Mouse (Mus musculus) spleen, embryonic (tissue): ENCODE data around the gene Lamc1.

ENCODE experiments used
- CTCF ChIA-PET: fragments of 350-600 bp; sonication (Branson Sonifier 250); formaldehyde crosslinking; loops from one replicate; lab custom pipeline; 2022; lab: Charles Lee

Gene Lamc1

DNA sequence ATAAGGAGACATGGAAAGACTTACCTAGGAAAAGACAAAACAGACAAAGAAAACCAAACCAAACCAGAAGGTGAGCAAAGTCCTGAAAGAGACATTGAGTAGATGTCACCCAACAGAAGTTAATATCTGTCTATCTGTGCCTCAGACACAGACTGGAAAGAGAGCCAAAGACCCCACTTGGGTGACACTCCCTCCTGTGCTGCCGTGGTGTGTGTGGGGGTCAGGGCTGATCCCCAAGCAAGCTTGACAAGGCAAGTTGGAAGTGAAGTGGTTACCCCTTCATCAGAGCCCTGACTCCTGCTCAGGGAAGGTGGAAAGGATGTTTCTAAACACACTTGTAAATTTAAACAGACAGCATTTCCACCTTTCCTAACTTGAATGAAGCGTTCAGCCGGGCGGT is 140.2 kb downstream of the Lamc1 start:
- CTCF ChIA-PET: interaction anchor here (0.7 kb wide), 1 partner anchor 666 kb away, joined by 4 read pairs; no protein-coding TSS in a partner anchor

DNA sequence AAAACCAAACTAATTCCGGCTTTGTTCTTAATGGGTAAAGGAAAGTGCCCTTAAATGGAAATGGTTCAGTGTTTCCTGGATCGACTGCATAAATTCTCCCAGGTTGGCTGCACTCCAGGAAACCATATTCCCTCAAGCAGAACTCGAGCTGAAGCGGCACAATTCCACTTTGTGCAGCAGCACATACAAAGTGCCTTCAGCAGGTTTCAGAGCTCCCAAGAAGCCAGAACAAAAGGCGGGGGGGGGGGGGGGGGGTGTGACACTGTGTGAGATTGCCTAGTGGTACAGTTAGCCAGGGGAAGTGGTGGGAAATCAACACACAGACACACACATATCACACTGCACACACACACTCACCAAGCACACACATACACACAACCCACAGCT is 140.7 kb downstream of the Lamc1 start:
- CTCF ChIA-PET: interaction anchor here (0.7 kb wide), 1 partner anchor 666 kb away, joined by 4 read pairs; no protein-coding TSS in a partner anchor

DNA sequence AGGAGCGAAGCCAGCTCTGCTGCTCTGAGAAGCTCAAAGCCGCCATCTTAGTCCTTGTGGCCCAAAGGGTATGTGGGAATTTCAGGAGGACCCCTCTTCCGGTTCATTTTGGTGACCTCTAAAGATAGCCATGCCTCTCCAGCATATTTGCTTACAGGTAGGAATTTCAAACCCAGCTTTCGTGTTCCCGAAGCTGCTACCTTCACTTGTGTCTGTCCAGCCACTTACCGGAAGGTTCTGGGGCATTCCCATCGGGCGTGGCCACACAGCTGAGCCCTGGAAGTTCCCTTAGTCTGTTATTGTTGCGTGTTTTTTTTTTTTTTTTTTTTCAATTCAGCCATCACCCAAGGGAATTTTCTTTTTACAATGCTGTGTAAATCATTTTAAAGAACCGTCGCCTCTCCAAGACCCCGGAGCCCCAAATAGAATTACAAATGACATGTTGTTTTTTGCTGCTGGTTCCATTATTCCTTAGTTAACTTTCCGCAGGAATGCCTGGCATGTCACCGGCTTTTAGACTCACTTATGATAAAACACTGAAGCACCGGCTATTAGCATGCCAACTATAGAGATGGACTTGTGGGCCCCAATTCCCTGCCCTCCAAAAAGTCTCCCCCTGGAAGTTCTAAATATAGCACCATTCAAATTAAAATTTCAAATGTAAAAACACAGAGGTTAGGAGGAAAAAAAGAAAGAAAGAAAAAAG is 141.2 kb downstream of the Lamc1 start:
- CTCF ChIA-PET: no interaction called here

DNA sequence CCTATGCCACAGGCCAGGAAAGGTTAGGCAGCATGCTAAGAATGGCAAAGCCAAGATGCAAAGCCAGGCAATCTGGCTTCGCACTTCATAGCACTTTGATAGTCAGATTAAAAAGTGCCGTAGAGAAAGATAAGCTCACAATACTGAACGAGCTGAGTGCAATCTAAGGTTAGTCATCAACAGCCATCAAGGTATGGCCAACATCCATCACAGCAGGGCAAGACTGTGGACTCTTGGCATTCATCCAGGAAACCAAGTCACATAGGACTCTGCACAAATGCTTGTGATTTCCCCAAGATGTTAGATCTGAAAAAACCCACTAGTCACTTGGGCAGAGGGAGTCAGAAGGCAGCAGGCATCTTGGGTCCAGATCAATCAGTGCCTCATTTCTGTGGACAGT is 144.5 kb downstream of the Lamc1 start:
- CTCF ChIA-PET: no interaction called here

DNA sequence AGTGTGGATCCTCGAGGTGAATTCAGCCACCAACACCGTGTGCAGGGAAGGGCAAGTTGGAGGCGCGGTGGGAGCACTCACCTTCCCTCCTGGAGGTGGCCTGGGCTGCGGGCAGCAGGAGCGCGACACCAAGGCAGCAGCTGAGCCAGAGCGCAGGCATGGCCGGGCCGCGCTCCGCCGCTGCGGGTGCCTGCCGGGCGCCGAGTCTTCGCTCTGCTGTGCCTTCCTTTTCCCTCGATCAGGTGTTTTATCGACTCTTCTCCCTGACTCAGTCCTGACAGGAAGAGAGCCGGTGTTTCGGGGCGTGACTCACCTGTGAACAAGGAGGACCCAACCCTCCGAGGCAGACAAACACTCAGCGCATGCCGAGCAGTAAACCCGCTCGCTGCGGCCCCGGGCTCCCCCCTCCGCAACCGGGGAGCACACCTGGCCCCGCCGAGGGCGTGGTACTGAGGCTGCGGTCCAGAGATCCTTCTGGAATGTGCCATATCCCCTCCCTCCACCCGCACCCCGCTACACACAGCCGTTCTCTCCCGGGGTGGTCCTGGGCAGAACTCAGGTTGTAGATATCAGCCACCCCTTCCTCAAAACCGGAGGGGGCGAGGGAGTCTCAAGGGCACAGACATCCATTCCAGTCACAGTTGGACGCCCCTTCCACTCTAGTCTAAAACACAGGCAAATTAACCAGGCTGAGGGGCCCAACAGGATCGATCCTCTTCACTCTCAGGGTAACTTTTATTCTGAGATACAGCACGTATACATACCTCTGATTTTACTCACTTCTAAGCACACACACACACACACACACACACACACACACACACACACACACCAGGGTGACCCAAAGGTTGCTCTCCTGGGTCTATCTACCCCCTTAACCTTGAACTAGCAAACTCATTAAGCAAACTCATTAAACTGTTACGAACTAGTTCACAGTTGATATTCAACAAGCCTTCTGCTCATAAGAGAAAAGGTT is 146.5 kb downstream of the Lamc1 start, which contains the start of gene Lamc2:
TSS of gene Lamc2 (minus strand) at position 620 of the 976 bp plus-strand sequence.
- CTCF ChIA-PET: no interaction called here

DNA sequence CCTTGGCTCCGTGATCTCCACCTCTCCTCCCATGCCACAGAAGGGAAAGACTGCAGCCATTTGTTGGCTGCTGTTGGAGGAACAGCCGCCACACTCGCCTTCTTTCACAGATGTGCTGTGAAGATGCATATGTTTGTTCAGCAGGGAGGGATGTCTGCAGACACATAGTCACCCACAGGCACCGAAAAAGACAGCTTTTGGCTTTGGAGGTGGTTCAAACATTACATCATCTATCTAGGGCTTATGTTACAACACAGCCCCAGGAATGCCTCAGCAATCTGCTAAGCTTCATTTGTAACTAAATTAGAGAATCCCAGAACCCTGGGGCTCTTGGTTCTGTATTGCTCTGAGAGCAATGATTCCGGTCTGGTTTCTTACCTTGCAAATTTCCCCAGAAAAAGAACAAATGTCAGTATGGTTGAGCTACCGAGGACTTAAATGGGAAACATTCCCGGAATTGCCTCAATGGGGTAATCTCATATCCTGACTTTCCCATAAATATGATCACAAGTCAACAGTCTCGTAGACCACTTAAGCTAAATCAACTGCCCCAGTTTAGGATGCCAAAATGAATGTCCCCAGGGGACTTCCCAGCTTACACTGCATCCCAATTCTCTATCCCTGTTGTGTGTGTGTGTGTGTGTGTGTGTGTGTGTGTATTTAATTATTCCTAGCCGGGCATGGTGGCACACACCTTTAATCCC is 151.8 kb downstream of the Lamc1 start:
- CTCF ChIA-PET: no interaction called here

DNA sequence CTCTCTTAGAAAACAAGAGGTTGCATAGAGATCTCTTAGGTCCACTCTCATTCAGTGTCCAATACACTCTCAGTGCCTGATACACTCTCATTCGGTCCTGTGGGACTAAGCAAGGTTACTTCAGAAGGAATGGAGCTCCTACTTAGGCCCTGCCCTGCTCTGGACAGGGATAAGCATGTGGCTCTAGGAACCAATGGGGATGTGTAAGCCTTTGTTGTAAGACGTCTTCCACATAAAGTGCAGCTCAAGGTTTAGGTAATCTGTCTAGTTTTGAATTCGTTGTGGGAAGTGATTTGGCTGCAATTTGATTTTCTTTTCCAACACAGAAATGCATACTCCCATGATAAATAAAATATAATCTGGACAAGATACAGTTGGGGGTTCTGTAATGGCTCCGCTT is 152.4 kb downstream of the Lamc1 start:
- CTCF ChIA-PET: no interaction called here

DNA sequence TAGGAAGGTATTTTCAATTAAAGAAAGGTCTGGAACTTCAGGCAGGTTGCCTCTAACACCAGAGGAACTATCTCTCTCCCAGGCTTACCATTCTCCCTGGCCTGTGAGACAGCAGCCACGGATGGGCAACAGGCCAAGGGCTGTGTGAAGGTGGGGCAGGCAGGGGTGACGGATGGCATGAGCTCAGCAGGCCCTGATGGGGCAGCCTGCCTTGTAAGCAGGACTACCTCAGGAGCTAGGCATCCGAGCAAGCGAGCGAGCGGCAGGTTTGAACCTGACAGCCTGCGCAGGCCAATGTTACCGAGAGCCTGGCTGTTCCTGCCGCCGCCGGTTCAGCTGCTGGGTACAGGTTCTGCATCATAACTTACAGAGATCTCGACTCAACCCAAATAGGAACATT is 157.8 kb downstream of the Lamc1 start:
- CTCF ChIA-PET: no interaction called here

DNA sequence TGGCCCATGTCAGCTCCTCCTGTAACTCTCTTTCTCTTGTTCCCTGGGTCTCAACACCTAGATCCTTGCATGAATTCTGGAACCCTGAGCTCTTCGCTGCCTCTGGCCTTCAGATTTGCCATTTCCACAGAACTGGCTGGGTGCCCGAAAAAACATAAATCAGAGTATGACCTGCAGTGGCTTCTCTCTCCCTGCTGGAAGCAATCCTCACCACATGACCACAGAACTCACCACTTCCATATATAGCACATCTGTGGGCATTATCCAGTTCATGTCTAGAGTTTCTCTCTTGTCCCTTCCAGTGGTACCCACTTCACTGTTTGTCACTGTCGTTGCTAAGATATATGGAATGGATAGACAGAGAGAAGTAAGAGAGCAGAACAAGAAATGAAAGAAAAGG is 159.3 kb downstream of the Lamc1 start:
- CTCF ChIA-PET: no interaction called here

DNA sequence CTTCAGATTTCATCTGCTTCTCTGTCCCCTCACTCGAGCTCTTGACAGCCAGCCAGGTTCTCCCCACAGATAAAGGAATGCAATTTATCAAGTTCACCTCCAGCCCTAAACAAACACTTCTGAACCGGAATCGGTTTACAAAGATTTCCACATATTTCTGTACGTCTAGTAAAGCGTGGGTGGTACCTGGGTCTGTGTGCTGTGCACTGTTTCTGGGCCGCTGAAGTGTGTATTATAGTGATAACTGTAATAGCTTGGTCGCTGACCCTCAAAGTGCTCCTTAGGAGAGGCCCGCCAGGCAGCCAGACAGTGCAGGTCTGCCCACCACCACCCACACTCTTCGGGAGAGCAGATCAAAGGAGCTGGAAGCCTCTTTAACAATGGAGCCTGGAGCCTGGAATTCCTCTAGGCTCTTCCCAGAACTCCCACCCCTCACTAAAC is 160.3 kb downstream of the Lamc1 start:
- CTCF ChIA-PET: no interaction called here

DNA sequence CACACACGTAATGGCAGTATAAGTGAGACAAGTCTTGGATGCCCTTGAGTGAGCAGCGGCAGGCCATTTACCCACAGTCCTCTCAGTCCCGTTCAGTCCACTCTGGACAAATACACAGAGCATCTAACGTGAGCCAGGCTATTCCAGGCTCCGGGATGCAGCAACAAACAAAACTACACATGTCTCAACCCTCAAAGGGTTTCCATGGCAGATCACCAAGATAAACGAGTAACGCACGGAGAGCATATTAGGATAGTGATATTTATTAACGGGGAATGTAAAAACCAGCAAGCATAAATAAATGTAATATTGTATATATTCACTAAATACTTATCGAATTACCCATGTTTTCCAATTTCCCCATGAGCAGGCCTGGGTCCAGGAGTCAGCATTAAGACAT is 161.6 kb downstream of the Lamc1 start:
- CTCF ChIA-PET: no interaction called here
